Mouse (Mus musculus): ENCODE results near the gene Ccdc78.

Gene Ccdc78

DNA sequence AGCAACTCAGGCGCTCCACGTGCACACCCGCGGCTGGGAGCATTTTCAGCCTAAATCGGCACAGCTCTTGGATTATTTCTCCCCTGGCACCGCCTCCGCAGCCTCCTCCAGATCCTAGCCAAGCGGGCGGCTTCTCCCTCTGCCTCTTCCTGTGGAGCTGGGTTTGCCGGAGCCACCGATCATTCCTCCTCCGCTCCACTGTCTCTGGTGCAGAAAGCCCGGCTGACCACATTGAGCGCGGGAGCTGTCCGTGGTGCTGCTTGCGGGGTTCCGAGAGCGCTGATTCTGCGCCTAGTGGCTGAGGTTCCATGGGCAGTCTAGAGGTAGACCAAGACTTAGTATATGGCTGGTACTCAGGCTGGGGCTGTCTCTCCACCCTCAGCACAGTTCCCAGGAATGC, 27.1 kb downstream of the Ccdc78 start:
- H3K27me3 ChIP-seq (ENCODE audit: control insufficient read depth, insufficient read depth, low read length, poor library complexity, severe bottlenecking), result no peaks in the 10 kb centered on the region; the same call in 1 of the 2 replicates
- peak; percentile 85 for DNase-seq (ENCODE audit: low read depth, low spot score)
- no peaks in the 10 kb centered on the region for H3K36me3 ChIP-seq (ENCODE audit: control insufficient read depth, insufficient read depth, low read length, poor library complexity, severe bottlenecking)

DNA sequence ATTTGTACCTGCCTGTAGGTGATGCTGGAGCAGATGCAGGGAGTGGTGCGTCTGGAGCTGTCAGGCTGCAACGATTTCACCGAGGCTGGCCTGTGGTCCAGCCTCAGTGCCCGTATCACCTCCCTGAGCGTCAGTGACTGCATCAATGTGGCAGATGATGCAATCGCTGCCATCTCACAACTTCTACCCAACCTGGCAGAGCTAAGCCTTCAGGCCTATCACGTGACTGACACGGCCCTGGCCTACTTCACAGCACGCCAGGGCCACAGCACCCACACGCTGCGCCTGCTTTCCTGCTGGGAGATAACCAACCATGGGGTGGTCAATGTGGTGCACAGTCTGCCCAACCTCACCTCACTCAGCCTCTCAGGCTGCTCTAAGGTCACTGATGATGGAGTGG, 31.3 kb downstream of the Ccdc78 start:
- Histone ChIP-seq H3K36me3 (ENCODE audit: control insufficient read depth, insufficient read depth, low read length, poor library complexity, severe bottlenecking) (no peaks in the 10 kb centered on the region), H3K27me3 (ENCODE audit: control insufficient read depth, insufficient read depth, low read length, poor library complexity, severe bottlenecking) (no peaks in the 10 kb centered on the region; the same call in 1 of the 2 replicates)
- no peak for DNase-seq (ENCODE audit: low read depth, low spot score)

DNA sequence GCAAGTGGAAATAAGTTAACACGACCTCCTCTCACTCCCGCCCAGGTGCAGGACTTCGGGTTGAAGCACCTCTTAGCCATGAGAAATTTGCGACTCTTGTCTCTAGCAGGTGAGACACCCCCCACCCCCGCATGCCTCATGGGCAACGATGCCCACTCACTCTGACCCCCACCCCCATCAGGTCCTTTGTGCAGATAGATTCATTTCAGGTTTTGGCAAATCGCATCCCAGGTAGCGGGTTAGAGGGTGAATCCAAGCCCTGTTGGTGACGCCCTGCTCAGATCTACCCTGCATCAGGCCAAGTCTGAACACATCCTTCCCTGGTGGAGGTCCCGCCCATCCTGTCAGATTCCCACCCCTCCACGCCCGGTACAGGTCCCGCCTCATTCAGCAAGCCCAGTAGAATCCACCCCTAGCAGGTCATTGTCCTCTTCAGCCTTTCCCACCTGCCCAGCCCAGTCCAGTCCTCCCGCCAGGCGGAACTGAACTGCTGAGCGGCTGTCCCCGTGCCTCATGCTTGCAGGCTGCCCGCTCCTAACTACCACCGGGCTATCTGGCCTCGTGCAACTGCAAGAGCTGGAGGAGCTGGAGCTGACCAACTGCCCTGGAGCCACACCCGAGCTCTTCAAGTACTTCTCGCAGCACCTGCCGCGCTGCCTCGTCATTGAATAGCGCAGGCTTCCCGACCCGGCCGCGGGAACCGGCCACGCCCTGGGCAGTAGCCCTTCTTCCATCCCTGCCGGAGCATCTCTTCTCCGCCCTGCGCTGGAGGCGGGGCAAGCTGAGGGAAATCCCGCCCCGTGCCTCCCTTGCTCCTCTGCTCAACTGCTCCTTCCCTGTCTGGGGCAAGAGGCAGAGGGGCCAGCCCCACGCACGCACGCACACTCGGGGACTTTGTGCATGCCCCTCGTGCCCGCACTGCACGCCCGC, 32.7 kb downstream of the Ccdc78 start:
- no peak for DNase-seq (ENCODE audit: low read depth, low spot score)
- H3K27me3 ChIP-seq (ENCODE audit: control insufficient read depth, insufficient read depth, low read length, poor library complexity, severe bottlenecking), result no peaks in the 10 kb centered on the region; the same call in 1 of the 2 replicates
- H3K36me3 ChIP-seq (ENCODE audit: control insufficient read depth, insufficient read depth, low read length, poor library complexity, severe bottlenecking), result no peaks in the 10 kb centered on the region

DNA sequence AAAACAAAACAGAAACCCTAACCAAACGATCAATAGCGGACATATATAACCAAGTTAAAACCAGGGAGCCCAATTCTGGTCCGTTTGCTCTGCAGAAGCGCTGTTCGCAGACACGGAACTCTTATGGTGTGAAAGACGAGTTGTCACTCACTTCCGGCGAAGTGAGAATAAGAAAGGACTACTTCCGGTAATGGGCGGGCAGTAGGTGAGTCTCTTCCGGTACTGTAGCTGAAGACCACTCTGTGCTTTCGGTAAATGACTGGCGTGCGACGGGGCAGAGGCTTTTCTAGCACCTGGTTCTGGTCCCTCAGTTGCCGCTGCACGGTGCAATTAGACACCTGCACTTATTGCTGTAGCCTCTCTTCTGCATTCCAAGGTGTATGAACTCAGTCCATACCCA, 37.1 kb downstream of the Ccdc78 start, which contains the start of gene Wdr24:
Gene Wdr24, plus strand, starts transcription at position 176 of the 400 bp plus-strand sequence.
- DNase-seq (ENCODE audit: low read depth, low spot score), result peak; percentile 90
- no peaks in the 10 kb centered on the region; the same call in 1 of the 2 replicates for H3K27me3 ChIP-seq (ENCODE audit: control insufficient read depth, insufficient read depth, low read length, poor library complexity, severe bottlenecking)
- H3K36me3 ChIP-seq (ENCODE audit: control insufficient read depth, insufficient read depth, low read length, poor library complexity, severe bottlenecking), result no peaks in the 10 kb centered on the region

DNA sequence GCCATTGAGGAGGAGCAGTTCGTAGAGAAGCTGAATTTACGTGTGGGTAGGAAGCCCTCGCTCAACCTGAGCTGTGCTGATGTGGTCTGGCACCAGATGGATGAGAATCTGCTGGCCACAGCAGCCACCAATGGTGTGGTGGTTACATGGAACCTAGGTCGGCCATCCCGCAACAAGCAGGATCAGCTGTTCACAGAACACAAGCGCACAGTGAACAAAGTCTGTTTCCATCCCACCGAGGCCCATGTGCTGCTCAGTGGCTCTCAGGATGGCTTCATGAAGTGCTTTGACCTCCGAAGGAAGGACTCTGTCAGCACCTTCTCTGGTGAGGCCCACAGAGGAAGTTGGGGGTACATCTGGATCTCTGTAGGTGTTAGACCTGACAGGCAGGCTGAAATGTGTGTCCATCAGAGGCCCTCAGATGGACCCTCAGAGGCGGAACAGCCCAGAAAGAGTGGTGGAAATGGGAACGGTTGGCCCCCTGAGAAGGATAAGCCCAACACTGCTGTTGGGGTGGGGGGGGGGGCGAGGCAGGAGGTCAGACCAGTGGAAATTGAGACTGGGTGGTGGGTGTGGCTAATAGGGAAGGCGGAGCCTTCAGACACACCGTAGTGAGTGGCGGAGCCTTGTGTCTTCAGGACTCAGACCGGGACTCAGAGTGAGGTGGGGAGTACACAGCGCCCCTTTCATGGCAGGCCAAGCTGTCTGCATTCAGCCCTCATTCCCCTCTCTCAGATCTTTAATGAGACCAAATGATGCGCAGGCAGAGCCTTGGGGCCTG, 38.2 kb downstream of the Ccdc78 start:
- Histone ChIP-seq H3K36me3 (ENCODE audit: control insufficient read depth, insufficient read depth, low read length, poor library complexity, severe bottlenecking) (no peaks in the 10 kb centered on the region), H3K27me3 (ENCODE audit: control insufficient read depth, insufficient read depth, low read length, poor library complexity, severe bottlenecking) (no peaks in the 10 kb centered on the region; the same call in 1 of the 2 replicates)
- DNase-seq (ENCODE audit: low read depth, low spot score), result no peak

DNA sequence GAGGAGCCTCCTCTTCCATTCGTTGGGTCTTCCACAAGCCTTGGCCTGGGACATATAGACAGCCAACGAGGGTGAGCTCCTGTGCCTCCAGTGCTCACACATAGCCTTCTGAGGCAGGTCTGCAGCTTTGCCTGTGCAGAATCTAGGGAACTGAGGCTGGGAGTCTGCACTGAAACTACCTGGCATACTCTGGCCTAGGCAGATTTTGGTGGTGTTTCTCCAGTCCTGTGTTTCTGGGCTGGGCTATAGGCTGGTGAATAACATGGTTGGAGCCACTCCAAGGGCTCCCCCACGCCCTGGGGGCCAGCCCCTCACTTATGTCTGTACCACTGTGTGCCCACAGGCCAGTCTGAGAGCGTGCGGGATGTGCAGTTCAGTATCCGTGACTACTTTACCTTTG, 38.9 kb downstream of the Ccdc78 start:
- H3K36me3 ChIP-seq (ENCODE audit: control insufficient read depth, insufficient read depth, low read length, poor library complexity, severe bottlenecking), result no peaks in the 10 kb centered on the region
- H3K27me3 ChIP-seq (ENCODE audit: control insufficient read depth, insufficient read depth, low read length, poor library complexity, severe bottlenecking), result no peaks in the 10 kb centered on the region; the same call in 1 of the 2 replicates
- no peak for DNase-seq (ENCODE audit: low read depth, low spot score)

DNA sequence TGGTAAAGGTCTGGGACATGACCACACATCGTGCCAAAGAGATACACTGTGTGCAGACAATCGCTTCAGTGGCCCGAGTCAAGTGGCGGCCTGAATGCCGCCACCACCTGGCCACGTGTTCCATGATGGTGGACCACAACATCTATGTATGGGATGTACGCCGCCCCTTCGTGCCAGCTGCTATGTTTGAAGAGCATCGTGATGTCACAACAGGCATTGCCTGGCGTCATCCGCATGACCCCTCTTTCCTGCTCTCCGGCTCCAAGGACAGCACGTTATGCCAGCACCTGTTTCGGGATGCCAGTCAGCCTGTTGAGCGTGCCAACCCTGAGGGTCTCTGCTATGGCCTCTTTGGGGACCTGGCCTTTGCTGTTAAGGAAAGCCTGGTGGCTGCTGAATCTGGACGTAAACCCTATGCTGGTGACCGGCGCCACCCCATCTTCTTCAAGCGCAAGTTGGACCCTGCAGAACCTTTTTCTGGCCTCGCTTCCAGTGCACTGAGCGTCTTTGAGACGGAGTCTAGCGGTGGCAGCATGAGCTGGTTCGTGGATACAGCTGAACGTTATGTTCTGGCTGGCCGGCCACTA, 39.7 kb downstream of the Ccdc78 start:
- Histone ChIP-seq H3K36me3 (ENCODE audit: control insufficient read depth, insufficient read depth, low read length, poor library complexity, severe bottlenecking) (peaks cover 6% of the 10 kb centered on the region; the same call in 1 of the 2 replicates), H3K27me3 (ENCODE audit: control insufficient read depth, insufficient read depth, low read length, poor library complexity, severe bottlenecking) (no peaks in the 10 kb centered on the region)
- no peak for DNase-seq (ENCODE audit: low read depth, low spot score)

DNA sequence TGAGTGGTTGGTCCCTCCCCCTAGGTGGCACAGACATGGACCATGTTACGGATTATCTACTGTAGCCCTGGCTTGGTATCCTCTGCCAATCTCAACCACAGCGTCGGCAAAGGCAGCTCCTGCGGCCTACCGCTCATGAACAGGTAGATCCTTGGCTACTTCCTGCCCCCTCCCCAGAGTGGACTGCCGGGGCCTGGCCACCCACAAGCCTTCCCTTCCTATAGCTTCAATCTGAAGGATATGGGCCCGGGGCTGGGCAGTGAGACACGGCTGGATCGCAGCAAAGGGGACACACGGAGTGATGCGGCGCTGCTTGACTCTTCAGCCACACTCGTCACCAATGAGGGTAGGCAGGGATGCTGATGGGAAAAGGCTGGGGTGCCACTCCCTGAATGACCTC, 40.6 kb downstream of the Ccdc78 start:
- Histone ChIP-seq H3K27me3 (ENCODE audit: control insufficient read depth, insufficient read depth, low read length, poor library complexity, severe bottlenecking) (no peaks in the 10 kb centered on the region), H3K36me3 (ENCODE audit: control insufficient read depth, insufficient read depth, low read length, poor library complexity, severe bottlenecking) (peaks cover 6% of the 10 kb centered on the region; the same call in 1 of the 2 replicates)
- no peak for DNase-seq (ENCODE audit: low read depth, low spot score)

DNA sequence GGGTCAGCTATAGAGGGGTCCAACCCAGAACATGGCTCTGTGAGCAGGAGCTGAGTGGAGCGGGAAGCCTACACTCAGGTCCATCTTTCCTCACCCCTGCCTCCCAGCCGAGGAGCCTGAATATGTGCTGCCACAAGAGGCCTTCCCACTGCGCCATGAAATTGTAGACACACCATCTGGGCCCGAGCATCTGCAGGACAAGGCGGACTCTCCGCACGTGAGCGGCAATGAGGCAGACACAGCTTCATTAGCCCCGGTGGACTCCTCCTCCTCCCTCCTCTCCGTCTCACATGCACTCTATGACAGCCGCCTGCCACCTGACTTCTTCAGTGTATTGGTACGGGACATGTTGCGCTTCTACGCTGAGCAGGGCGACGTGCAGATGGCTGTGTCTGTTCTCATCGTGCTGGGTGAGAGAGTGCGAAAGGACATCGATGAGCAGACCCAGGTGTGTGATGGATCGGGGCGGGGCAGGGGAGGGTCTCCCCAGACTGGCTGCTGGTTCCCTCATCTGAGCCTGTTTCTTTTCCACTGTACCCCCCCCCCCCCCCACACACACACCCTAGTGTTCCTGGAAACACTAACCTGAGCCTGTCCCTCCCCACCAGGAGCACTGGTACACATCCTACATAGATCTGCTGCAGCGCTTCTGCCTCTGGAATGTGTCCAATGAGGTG, 41.3 kb downstream of the Ccdc78 start:
- peaks cover 6% of the 10 kb centered on the region; the same call in 1 of the 2 replicates for H3K36me3 ChIP-seq (ENCODE audit: control insufficient read depth, insufficient read depth, low read length, poor library complexity, severe bottlenecking)
- H3K27me3 ChIP-seq (ENCODE audit: control insufficient read depth, insufficient read depth, low read length, poor library complexity, severe bottlenecking), result no peaks in the 10 kb centered on the region

DNA sequence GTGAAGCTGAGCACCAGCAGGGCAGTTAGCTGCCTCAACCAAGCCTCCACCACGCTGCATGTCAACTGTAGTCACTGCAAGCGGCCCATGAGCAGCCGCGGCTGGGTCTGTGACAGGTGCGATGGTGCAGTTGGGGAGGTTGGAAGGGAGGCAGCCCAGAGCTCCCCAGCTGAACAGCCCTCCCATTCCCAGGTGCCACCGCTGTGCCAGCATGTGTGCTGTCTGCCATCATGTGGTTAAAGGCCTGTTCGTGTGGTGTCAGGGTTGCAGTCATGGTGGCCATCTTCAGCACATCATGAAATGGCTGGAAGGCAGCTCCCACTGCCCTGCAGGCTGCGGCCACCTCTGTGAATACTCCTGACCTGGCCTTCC, 41.8 kb downstream of the Ccdc78 start:
- no peak for DNase-seq (ENCODE audit: low read depth, low spot score)
- Histone ChIP-seq H3K27me3 (ENCODE audit: control insufficient read depth, insufficient read depth, low read length, poor library complexity, severe bottlenecking) (no peaks in the 10 kb centered on the region), H3K36me3 (ENCODE audit: control insufficient read depth, insufficient read depth, low read length, poor library complexity, severe bottlenecking) (peaks cover 6% of the 10 kb centered on the region; the same call in 1 of the 2 replicates)

More for the DNA sequence above, 41.3 kb downstream of the Ccdc78 start:
- no peak for DNase-seq (ENCODE audit: low read depth, low spot score)

DNA sequence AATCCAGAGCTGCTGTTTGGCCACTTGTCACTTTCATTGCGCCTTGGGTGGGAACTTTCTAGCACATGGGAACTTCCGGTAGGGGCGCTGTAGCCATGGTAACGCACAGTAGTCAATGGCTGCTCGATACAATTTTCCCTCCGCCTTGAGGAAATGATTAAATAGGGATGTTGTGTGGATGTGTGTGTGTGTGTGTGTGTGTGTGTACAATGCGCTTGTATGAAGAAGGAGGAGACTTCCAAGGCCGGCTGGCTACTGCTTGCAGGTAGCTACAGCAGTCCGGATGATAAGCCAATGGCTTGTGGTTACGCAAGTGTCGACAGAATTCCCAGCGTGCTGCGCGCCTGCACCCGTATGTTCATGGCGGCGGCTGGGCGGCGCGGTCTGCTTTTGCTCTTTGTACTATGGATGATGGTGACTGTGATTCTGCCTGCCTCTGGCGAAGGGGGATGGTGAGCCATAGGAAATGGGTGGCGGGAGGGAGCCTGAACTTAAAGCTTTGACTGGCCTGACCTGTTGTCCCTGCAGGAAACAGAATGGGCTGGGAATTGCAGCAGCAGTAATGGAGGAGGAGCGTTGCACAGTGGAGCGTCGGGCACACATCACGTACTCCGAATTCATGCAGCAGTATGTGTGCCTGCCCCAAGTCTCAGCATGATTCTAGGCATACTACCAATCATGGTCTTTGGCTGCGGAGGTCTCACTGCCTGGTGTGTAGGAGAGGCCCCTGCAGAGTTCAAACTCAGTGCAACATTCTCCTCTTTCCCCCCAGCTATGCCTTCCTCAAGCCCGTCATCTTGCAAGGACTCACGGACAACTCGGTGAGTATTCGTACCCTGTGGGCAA, 42.6 kb downstream of the Ccdc78 start, which contains the start of gene Jmjd8:
Gene Jmjd8, plus strand, starts transcription at position 156 of the 846 bp plus-strand sequence.
- no peaks in the 10 kb centered on the region for H3K27me3 ChIP-seq (ENCODE audit: control insufficient read depth, insufficient read depth, low read length, poor library complexity, severe bottlenecking)
- DNase-seq (ENCODE audit: low read depth, low spot score), result peak; percentile 79
- peaks cover 6% of the 10 kb centered on the region; the same call in 1 of the 2 replicates for H3K36me3 ChIP-seq (ENCODE audit: control insufficient read depth, insufficient read depth, low read length, poor library complexity, severe bottlenecking)

DNA sequence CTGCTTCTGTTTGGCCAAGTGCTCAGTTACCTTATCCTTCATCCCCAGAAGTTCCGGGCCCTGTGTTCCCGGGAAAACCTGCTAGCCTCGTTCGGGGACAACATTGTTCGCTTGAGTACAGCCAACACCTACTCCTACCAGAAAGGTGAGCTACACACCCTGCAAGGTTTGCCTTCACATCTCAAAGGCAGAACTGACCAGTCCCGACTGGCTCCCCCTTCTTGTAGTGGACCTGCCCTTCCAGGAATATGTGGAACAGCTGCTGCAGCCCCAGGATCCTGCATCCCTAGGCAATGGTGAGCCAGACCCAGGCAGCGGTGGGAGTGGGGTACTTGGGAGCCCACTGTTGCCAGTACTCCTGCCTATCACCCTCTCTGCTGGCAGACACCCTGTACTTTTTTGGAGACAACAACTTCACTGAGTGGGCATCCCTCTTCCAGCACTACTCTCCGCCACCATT, 43.2 kb downstream of the Ccdc78 start:
- Histone ChIP-seq H3K27me3 (ENCODE audit: control insufficient read depth, insufficient read depth, low read length, poor library complexity, severe bottlenecking) (no peaks in the 10 kb centered on the region), H3K36me3 (ENCODE audit: control insufficient read depth, insufficient read depth, low read length, poor library complexity, severe bottlenecking) (peaks cover 6% of the 10 kb centered on the region; the same call in 1 of the 2 replicates)
- no peak for DNase-seq (ENCODE audit: low read depth, low spot score)

DNA sequence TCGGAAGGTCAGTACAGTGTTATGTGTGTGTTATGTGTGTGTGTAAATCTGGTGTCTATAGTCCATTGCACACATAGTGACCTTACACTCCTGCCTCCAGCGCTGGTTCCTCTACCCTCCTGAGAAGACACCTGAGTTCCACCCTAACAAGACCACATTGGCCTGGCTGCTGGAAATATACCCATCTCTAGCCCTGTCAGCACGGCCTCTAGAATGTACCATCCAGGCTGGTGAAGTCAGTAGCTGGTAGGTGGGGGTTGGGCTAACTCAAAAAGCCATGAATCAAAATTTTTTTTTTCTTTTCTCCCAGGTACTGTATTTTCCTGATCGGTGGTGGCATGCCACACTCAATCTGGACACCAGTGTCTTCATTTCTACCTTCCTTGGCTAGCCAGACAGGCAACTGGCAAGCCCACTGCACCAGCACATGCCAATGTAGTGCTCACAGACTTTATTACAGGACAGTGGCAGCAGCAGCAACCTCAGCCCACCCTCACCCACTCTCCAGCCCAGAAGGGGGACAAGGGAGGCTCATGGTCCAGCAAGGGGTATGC, 43.9 kb downstream of the Ccdc78 start:
- peaks cover 6% of the 10 kb centered on the region; the same call in 1 of the 2 replicates for H3K36me3 ChIP-seq (ENCODE audit: control insufficient read depth, insufficient read depth, low read length, poor library complexity, severe bottlenecking)
- no peaks in the 10 kb centered on the region for H3K27me3 ChIP-seq (ENCODE audit: control insufficient read depth, insufficient read depth, low read length, poor library complexity, severe bottlenecking)
- DNase-seq (ENCODE audit: low read depth, low spot score), result no peak

Data from splenic B cell, adult 2 months (primary cell).